Mouse (Mus musculus): Measurements from ENCODE around the gene Gm10181. TPM values are rescaled to one million over a fixed set of nuclear protein-coding genes. Genes with fewer than 3 reads are reported as not detected.
A peak's percentile ranks its signal among the peaks of the same experiment; 100 is the strongest.
"Not testable (repeated sequence)": the region's sequence is repeated elsewhere in the genome, so short reads cannot be mapped to it uniquely, and the experiment has no call there.

Gene Gm10181
- total RNA-seq (2021): not detected

- no peak for DNase-seq
- intact Hi-C loops (cut with DNase I): no loop called here
Observed at GRCm38 (mm10) chr9:25089122-25089521, at the start of gene Gm10181. Gm10181 (plus strand) TSS chr9:25089422.

DNA sequence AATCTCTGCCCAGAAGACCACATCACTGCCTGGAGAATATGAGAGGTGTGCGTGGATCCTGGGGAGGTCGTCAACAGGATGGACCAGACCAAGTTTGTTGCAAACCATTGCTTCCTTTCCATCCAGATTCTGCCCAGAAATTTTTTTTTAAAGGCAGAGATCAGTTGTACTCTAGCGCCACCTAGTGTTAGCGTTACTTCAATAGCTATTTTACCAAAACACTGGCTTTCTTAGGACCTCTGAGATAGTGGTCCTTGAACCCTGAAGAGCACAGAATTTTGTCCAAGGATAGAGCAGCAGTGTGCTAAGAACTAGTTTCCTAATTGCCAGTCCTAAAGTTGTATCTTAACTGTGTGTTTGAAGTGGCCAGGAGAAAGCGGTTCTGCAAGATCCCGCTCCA, 47.6 kb upstream of the Gm10181 start:
- intact Hi-C loops (cut with DNase I): loop anchor here (1.0 to 5.0 kb wide), 3 partner anchors 61 to 503 kb away; no protein-coding TSS in a partner anchor
- peak; percentile 14 to 43 for DNase-seq

- intact Hi-C loops (cut with DNase I): loop anchor here (5.0 kb wide), 1 partner anchor 60 kb away; no protein-coding TSS in a partner anchor
- no peak for DNase-seq
Observed at GRCm38 (mm10) chr9:25042162-25043111, 46.8 kb upstream of the Gm10181 start.

GRCm38 (mm10) chr9:25044325-25044724, 44.9 kb upstream of the Gm10181 start:
- intact Hi-C loops (cut with DNase I): loop anchor here (5.0 kb wide), 1 partner anchor 58 kb away; no protein-coding TSS in a partner anchor
- DNase-seq: no peak

GRCm38 (mm10) chr9:25048289-25048688, 40.9 kb upstream of the Gm10181 start:
- intact Hi-C loops (cut with DNase I): no loop called here

DNA sequence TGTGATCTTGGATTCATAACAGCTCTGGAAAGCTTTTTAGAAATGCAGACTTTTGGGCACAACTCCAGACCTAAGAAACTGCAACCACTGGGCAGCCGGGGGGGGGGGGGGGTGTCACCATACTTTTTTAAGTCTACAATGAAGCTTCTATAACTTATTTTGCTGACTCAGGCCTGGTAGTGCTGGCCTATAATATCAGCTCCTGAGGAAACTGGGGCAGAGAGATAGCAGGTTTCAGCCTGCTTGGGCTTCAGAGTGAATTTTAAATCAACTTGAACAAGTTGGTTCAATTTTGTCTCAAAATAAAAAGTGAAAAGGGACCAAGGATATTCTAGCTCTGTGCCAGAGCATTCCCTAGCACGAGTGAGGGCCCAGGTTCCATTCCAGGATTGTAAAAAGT, 40.3 kb upstream of the Gm10181 start:
- intact Hi-C loops (cut with DNase I): no loop called here
- DNase-seq: no peak

More at GRCm38 (mm10) chr9:25048289-25048688, 40.9 kb upstream of the Gm10181 start:
- DNase-seq: no peak

DNA sequence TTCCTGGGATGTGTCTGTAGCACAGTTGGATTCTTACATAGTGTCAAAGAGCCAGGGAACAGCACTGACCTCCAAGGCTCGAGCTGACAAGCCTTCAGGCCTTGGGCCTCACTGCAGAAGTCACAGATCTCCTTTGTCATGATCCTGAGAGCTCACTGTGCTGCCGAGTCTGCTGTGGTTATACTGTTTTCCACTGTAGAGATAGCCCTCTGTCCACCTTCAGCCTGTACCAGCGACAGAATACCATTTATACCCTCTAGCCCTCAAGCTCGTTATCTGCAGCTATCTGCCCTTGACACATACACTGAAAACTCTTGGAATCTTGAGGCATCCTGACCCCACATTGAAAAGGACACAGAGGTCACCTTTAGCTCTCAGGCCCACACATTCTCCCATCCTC, 37.3 kb upstream of the Gm10181 start:
- no peak for DNase-seq
- intact Hi-C loops (cut with DNase I): no loop called here

DNA sequence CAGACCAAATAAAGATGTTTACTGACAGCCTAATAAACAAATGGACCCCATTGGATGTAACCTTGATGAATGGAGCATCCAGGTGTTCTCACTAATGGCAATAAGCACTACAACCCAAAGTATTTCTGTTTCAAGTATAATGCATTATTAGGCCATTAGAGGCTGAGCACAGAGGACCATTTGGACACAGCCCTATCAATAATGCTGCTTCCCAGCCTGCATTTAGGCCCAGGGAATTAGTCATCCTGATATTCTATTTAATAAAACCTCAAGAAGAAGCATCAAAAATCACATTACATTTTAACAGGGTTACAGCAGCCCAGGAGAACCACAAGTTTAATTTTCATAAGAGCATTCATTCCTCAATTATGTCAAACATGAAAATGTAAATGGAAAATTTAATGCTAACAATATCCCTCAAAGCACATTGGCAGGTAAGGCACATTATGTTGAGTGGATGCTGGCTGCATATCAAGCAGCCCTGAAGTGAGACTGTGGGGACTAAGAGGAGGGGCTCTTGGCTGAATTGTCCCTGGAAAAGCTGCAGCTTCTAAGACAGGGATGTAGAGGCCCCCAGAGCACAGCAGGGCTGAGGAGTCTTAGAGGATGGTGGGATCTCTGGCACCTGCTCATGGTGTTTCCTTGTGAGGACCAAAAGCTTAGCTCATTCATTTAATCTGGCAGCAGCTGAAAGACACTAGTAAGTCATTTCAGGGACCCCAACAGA, 33.4 kb upstream of the Gm10181 start:
- intact Hi-C loops (cut with DNase I): no loop called here
- no peak for DNase-seq

- DNase-seq: no peak
- intact Hi-C loops (cut with DNase I): no loop called here
Observed at GRCm38 (mm10) chr9:25058726-25059125, 30.5 kb upstream of the Gm10181 start.

- DNase-seq: no peak
- intact Hi-C loops (cut with DNase I): no loop called here
Observed at GRCm38 (mm10) chr9:25072666-25073065, 16.6 kb upstream of the Gm10181 start.

GRCm38 (mm10) chr9:25075977-25076376, 13.2 kb upstream of the Gm10181 start:
- DNase-seq: peak in 1 of 2 experiments; percentile 11
- intact Hi-C loops (cut with DNase I): no loop called here

DNA sequence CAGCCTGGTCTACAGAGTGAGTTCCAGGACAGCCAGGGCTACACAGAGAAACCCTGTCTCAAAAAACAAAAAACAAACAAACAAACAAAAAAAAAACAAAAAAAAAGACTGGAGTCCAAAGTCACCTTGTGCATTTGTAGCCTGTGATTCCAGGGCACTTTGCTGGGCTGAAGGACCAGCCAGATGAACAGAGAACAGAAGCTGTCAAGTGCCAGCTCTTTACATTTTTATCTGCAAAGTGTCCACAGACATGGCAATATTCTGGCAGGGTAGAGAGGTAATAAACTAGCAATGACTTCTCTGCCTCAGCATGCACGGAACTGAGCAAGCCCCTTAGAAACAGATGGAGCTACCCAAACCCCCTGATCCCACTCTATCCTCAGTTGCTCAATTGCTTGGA, 12.7 kb upstream of the Gm10181 start:
- intact Hi-C loops (cut with DNase I): no loop called here
- no peak for DNase-seq

DNA sequence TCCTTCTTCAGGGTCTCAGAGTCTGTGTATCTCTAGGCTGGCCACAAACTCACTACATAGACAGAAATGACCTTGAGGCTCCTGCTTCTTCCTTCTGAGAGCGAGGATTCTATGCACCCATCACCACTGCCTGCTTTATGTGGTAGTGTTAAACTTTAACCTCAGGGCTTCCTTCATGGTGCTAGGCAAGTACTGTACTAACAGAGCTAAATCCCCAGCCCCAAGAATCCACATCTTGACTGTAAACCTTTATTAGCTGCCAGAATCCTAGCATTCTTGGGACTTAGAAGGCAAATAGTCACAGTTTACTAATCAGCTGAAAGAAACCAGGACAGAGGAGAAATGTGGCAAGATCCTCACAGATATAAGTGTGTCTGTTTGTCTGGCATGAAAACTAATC, 1.6 kb downstream of the Gm10181 start:
- no peak for DNase-seq

GRCm38 (mm10) chr9:25102881-25103280, 13.7 kb downstream of the Gm10181 start:
- intact Hi-C loops (cut with DNase I): loop anchor here (5.0 kb wide), 2 partner anchors 61 to 566 kb away; no protein-coding TSS in a partner anchor

More for the DNA sequence above, 1.6 kb downstream of the Gm10181 start:
- intact Hi-C loops (cut with DNase I): no loop called here

DNA sequence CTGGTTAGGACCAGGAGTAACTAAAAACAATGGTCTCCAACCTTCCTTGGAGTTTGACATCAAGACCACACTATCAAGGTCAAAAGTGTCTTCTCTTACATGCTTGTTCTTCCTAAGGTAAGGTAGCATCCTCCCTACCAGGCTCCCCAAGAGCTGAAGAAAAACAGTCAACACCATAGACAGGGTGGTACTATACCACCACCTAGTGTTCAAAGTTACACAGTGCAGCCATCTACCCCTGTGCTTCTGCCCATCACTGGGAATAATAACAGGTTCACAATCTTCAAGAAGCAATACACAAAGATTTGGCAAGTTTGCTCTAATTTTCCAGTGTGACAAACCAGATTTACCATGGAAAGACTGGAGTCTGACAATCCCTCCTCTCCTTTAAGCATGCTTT, 15.4 kb downstream of the Gm10181 start:
- peak; percentile 29 to 48 for DNase-seq
- intact Hi-C loops (cut with DNase I): loop anchor here (2.0 to 5.0 kb wide), 4 partner anchors 62 to 567 kb away; no protein-coding TSS in a partner anchor

More at GRCm38 (mm10) chr9:25102881-25103280, 13.7 kb downstream of the Gm10181 start:
- no peak for DNase-seq

- DNase-seq; intact Hi-C loops (cut with DNase I): not testable (repeated sequence)
Observed at GRCm38 (mm10) chr9:25123590-25123989, 34.4 kb downstream of the Gm10181 start.

GRCm38 (mm10) chr9:25124048-25124447, 34.8 kb downstream of the Gm10181 start:
- no peak for DNase-seq
- intact Hi-C loops (cut with DNase I): no loop called here

GRCm38 (mm10) chr9:25132253-25132652, 43.0 kb downstream of the Gm10181 start:
- intact Hi-C loops (cut with DNase I): no loop called here
- DNase-seq: no peak

- no peak for DNase-seq
- intact Hi-C loops (cut with DNase I): no loop called here
Observed at GRCm38 (mm10) chr9:25132920-25133319, 43.7 kb downstream of the Gm10181 start.

GRCm38 (mm10) chr9:25138900-25139299, 49.7 kb downstream of the Gm10181 start:
- intact Hi-C loops (cut with DNase I): no loop called here
- DNase-seq: no peak
